Mouse (Mus musculus): ENCODE measurements at regions not wholly inside any gene's neighbourhood (a gene's known extent, or its start where the extent isn't known, plus 50 kb on each side); places are given as distances from the start of the nearest gene placed in this dataset.

DNA sequence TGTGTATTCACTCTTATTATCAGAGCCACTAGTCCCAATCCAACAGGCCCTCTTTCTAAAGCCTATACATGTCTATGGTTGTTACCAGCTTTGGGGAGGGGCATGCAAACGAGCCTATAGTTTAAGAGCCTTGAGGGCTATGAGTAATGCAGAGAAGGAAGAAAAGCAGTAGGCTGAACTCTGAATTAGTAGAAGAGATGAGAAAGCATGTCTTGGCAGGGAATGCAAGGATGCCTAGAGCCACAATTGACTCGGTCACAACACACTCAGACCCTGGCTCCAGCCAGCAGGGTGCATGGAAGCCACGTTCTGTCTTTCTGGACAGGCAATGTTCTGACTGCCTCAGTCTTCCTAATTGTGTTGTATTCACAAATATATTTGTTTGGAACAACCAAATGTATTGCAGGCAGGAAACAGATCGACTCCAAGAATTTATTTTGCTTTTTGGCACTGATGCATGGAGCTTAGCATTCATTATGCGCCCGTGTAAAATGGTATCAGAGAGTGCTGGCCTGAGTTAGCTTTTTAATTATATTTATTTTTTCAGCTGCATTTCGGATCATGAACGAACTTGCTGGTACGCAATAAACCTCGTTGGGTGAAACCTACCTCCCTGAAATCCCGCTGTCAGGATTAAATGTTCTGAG lies 110.2 kb downstream of the Rybp start:
- no peak for DNase-seq

- peak; percentile 58 for DNase-seq
Measured at GRCm38 (mm10) chr6:100170711-100171348, 116.5 kb downstream of the Rybp start.

DNA sequence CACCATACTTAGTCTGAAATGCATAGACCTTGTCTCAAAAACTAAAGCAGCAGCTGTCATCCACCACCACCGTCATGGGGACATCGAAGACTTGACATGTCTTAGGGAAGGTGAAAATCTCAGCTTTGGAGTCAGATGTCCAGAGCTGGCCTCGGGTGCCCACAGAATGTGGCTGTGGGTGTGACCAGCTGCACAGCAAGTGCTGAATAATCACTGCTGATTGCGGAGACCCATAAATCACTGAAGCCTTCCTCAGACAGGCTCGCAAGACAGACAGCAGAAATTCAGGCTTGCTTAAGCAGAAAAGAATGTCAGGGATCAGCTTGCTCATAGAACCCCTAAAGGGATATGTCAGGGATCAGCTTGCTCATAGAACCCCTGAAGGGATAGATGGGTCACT lies 120.0 kb downstream of the Rybp start:
- no peak for DNase-seq

GRCm38 (mm10) chr6:100165746-100166145 lies 121.5 kb downstream of the Rybp start:
- no peak for DNase-seq

GRCm38 (mm10) chr6:100164162-100164561 lies 123.1 kb downstream of the Rybp start:
- no peak for DNase-seq

DNA sequence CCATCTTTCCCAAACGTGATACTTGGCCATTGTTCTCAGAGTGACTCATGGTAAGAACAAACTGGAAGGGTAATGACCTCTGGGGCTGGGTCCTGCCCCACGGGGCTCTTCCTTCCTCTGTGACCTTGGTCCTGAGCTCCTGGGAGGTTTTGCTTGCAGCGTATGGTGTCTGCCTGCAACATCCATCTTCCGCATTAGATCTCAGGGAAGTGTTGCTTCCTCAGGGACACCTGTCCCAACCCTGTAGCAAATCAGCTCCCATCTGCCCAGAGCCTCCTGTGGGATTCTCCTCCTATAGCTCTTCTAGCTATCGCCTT lies 123.5 kb downstream of the Rybp start:
- no peak for DNase-seq

DNA sequence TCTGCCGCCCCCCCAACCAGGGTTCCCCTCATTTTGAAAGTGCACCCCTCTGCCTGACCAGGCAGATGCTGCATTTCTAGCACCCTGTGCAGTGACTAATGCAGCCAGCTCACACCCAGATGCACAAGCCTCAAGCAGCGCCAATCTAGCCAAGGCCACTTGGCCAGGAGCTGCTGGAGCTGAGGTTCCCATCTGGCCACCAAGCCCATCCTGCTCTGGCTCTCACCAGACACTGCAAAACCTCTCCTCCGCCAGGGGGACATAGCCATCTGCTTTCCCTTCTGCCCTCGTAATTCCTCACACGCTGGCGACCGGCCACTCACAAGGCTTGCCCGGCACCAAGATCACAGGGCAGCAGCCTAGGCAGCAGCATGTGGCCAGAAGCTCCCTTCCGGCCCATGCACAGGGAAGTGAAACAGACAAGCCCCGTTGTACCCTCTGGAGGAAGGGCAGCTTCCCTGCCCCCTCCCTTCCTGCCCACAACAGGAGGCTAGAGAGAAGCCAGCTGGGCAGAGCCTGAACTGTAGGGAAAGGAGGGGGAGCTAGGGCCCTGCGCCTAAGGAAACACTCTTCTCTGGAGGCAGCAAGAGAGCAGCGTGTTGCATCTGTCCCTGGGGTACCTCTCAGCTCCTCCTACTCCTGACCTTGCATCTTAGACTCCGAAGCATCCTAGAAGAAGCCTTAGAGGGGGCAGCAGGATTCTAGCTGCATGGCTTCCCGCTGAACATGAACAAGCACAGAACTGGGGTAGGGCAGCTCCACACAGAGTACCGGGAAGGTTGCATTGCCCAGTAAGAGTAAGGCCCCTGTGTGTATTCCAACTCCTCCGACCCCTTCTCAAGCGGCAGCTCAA lies 124.1 kb downstream of the Rybp start:
- DNase-seq = peak; percentile 87

GRCm38 (mm10) chr6:100160670-100161069 lies 126.6 kb downstream of the Rybp start:
- DNase-seq = no peak

GRCm38 (mm10) chr6:100159817-100160216 lies 127.5 kb downstream of the Rybp start:
- DNase-seq = no peak

GRCm38 (mm10) chr6:100159246-100159645 lies 128.0 kb downstream of the Rybp start:
- no peak for DNase-seq

- DNase-seq = peak; percentile 45
Measured at GRCm38 (mm10) chr6:100157288-100157687, 130.0 kb downstream of the Rybp start.

GRCm38 (mm10) chr6:100156163-100156562 lies 131.1 kb downstream of the Rybp start:
- no peak for DNase-seq

- DNase-seq = peak; percentile 55
Measured at GRCm38 (mm10) chr6:100155676-100156075, 131.6 kb downstream of the Rybp start.

DNA sequence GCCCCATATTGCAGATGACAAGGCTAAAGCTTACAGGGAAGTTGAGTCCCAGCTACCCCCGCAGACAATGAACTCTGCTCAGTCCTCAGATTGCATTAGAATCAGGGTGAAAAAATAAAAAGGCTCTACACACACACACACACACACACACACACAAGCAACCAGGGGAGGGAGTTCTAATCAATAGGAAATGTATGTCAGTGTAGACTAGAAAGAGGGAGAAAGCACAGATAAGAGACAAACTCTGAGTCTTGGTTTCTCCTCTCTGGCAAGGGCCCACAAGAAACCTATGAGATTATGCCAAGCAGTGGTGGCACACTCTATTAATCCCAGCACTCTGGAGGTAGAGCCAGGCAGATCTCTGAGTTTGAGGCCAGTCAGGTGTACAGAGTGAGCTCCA lies 135.8 kb downstream of the Rybp start:
- no peak for DNase-seq

DNA sequence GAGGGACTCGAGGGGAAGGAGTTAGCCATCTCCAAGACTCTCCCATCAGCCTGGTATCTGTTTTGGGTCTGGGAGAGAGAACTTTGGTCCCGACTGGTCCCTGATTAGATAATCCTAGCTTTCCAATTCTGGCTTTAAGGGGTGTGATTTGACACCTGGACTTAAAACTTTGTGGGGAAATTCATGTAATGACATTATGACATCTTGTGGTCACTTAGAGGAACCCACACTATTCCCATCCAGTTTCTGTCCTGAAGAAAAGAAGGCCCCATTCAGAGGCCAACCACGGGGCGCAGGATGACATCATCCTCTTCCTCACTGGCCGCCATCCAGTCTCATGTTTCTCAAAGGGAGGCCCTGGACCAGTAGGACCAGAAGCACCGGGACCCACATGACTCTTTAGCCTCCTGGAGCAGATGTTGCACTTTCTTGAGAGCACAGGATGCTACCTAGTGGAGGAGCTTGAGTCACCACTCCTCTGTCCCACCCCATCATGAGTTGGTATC lies 136.5 kb downstream of the Rybp start:
- DNase-seq = peak; percentile 36

- no peak for DNase-seq
Measured at GRCm38 (mm10) chr6:100149458-100149852, 137.8 kb downstream of the Rybp start.

GRCm38 (mm10) chr6:100148751-100149457 lies 138.4 kb downstream of the Rybp start:
- DNase-seq = no peak

DNA sequence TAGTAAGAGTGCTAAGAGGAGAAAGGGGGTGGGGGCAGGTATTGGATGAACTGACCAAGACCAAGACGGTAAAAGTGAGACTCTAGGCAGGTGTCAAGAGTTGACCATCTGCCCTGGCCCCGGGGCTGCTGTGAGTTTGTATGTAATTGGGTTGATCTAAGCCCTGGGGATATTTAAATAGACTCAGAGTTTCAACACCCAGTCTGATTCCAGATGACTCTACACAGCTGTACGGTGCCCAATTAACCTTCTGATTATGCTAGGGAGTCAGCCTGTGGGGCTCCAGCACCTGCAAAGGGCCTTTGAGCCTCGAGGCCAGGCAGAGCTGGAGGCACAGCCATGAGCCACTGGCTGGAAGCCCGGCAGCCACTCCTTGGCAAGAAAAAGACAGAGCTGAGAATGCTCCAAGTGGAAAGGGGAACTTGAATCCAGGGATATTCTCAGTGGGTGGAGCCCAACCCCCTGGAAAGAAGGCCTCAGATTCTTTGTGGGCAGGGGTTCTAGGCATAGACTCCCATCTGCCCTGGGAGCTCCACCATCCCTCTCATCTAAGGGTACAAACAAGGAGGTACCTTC lies 140.8 kb downstream of the Rybp start:
- peak; percentile 39 for DNase-seq

- DNase-seq = no peak
Measured at GRCm38 (mm10) chr6:100145869-100146268, 141.4 kb downstream of the Rybp start.

DNA sequence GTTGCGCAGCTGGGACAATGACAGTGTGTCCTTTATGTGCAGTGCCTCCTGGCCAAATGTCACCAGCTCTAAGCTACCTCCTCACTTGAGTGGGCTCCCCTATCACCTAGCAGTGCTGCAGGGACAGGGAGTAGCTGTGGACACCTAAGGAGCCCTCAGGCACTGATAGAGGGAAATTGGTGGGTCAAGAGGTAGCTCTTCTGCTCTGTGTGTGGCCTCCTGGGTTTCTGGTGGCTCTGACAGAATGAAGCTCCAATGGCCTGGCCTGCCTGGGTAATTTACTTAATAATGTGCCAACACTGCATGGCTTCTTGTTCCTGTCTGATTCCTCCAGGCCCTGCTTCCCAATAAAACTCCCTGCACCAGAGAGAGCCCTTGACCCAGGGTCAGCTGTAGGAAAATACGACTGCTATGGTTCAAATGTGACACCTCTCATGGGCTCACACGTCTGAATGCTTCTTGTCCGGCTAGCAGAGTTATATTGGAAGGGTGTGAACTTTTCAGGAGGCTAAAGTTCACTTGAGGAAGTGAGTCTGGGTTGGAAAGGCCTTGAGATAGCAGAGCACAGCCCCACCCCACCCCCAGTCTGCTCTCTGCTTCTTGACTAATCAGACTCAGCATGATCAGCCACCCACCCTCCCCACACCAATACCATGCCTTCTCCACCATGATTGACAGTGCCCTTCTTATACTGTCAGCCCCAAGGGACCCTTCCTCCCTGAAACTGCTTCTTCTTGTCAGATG lies 142.6 kb downstream of the Rybp start:
- DNase-seq = no peak

DNA sequence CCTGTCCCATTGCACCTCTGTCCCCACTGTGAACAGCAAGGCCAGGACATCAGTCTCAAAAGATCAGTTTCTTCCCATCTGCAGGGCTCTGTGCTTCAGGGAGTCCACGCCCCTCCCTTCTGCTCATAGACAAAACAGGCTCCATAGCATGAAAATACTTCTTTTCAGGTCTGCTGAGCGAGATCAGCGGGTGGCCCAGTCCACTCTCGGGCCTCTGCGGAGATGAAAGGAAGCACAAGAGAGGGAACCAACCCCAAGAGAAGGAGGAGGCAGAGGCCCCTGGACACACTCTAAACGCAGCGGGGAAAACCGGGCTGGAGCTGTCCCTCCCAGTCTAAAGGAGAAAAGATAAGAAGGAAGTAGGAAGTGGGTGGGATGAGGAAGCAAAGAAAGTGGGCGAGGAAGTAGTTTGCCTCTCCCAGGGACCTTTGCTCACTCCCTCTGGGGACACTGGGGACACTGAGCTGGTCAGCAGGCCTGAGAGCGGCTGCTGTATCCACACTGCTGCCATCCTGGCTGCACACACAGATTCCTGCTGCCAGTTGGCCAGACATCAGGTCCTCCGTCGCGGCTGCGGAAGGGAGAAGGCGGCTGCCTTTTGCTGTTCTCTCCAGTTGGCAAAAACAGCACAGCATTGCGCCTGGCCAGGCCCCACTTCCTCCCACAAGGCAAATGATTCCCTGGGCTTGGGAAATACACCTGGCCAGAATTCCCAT lies 143.5 kb downstream of the Rybp start:
- peak; percentile 81 for DNase-seq

Measured in heart, postnatal 4 days (tissue).